Mouse (Mus musculus) C2C12 (cell line): ENCODE measurements at regions not wholly inside any gene's neighbourhood (a gene's known extent, or its start where the extent isn't known, plus 50 kb on each side); places are given as distances from the start of the nearest gene placed in this dataset.

ENCODE experiments used
- H3K27me3 ChIP-seq: one replicate; pipeline ENCODE4 v1.6.1; 2011; ENCODE audit not compliant: control insufficient read depth, insufficient read depth, insufficient read length
- H3K36me3 ChIP-seq: one replicate; pipeline ENCODE4 v1.6.1; 2011; ENCODE audit not compliant: control insufficient read depth, insufficient read depth
- H3K4me3 ChIP-seq: one replicate; pipeline ENCODE4 v1.5.1; 2011; ENCODE audit warnings: mild to moderate bottlenecking, control low read depth; ENCODE audit not compliant: poor library complexity, insufficient read depth, severe bottlenecking
- H3K79me2 ChIP-seq: one replicate; pipeline ENCODE4 v1.6.1; 2011; ENCODE audit not compliant: control insufficient read depth, insufficient read depth
- H3K79me3 ChIP-seq: one replicate; pipeline ENCODE4 v1.6.1; 2011; ENCODE audit warnings: low read depth, control low read depth
- H3ac ChIP-seq: one replicate; pipeline ENCODE3; 2011; ENCODE audit warnings: low read depth; ENCODE audit not compliant: control insufficient read depth, insufficient read length
- CEBPB ChIP-seq: IDR thresholded peaks from one replicate; pipeline ENCODE4 v1.6.1; 2011; ENCODE audit warnings: low read depth, mild to moderate bottlenecking, control low read depth, moderate library complexity
- CTCF ChIP-seq: IDR thresholded peaks from one replicate; pipeline ENCODE4 v1.5.1; 2011; ENCODE audit not compliant: control insufficient read depth, insufficient read depth, insufficient read length
- FOSL1 ChIP-seq: IDR thresholded peaks from one replicate; pipeline ENCODE4 v1.8.0; 2011; ENCODE audit warnings: mild to moderate bottlenecking, low read length; ENCODE audit not compliant: poor library complexity, insufficient read depth, severe bottlenecking
- MAX ChIP-seq: IDR thresholded peaks from one replicate; pipeline ENCODE4 v1.6.1; 2011; ENCODE audit warnings: mild to moderate bottlenecking, control low read depth
- MYOD1 ChIP-seq: IDR thresholded peaks from one replicate; pipeline ENCODE4 v1.6.1; 2011; ENCODE audit warnings: low read depth; ENCODE audit not compliant: control insufficient read depth, insufficient read length
- MYOG ChIP-seq: IDR thresholded peaks from one replicate; pipeline ENCODE4 v1.6.1; 2011; ENCODE audit not compliant: control insufficient read depth, insufficient read length; ENCODE audit errors: extremely low read depth
- USF1 ChIP-seq: IDR thresholded peaks from one replicate; pipeline ENCODE4 v1.6.1; 2011; ENCODE audit warnings: low read depth, mild to moderate bottlenecking, control low read depth, moderate library complexity

- Histone ChIP-seq H3ac (no peak overlapping the region), H3K27me3 (no peaks in the 10 kb centered on the region), H3K79me2 (no peaks in the 10 kb centered on the region), H3K36me3 (no peaks in the 10 kb centered on the region), H3K4me3 (no peak overlapping the region), H3K79me3 (no peaks in the 10 kb centered on the region)
- TF ChIP-seq MAX (no peak), FOSL1 (no peak), USF1 (no peak), CTCF (no peak), MYOG (no peak)
These were observed 569.0 kb downstream of the Lrriq3 start for GRCm38 (mm10) chr3:155662280-155662679.

- Histone ChIP-seq H3K36me3 (no peaks in the 10 kb centered on the region), H3K27me3 (no peaks in the 10 kb centered on the region), H3K4me3 (no peak overlapping the region), H3ac (no peak overlapping the region), H3K79me2 (no peaks in the 10 kb centered on the region), H3K79me3 (no peaks in the 10 kb centered on the region)
- TF ChIP-seq USF1, result no peak
- TF ChIP-seq FOSL1, result no peak
- TF ChIP-seq MYOD1, result no peak
- no peak for TF ChIP-seq CEBPB
These were observed 579.3 kb downstream of the Lrriq3 start for GRCm38 (mm10) chr3:155672558-155672957.

GRCm38 (mm10) chr3:155680200-155680599 lies 587.0 kb downstream of the Lrriq3 start:
- Histone ChIP-seq H3K4me3 (no peak overlapping the region), H3K79me3 (no peaks in the 10 kb centered on the region), H3K27me3 (no peaks in the 10 kb centered on the region), H3K36me3 (no peaks in the 10 kb centered on the region), H3K79me2 (no peaks in the 10 kb centered on the region), H3ac (no peak overlapping the region)
- TF ChIP-seq FOSL1 (no peak), USF1 (no peak), MYOD1 (no peak), MYOG (no peak), MAX (no peak), CEBPB (no peak), CTCF (no peak)

GRCm38 (mm10) chr3:155682921-155683813 lies 589.9 kb downstream of the Lrriq3 start:
- Histone ChIP-seq H3K4me3 (no peak overlapping the region), H3ac (no peak overlapping the region), H3K79me3 (no peaks in the 10 kb centered on the region), H3K36me3 (no peaks in the 10 kb centered on the region), H3K79me2 (no peaks in the 10 kb centered on the region), H3K27me3 (no peaks in the 10 kb centered on the region)
- no peak for TF ChIP-seq MYOG
- TF ChIP-seq FOSL1, result no peak
- TF ChIP-seq CEBPB, result no peak

GRCm38 (mm10) chr3:155688358-155688757 lies 595.1 kb downstream of the Lrriq3 start:
- Histone ChIP-seq H3K36me3 (no peaks in the 10 kb centered on the region), H3K79me3 (no peaks in the 10 kb centered on the region), H3K4me3 (no peak overlapping the region), H3ac (no peak overlapping the region), H3K79me2 (no peaks in the 10 kb centered on the region), H3K27me3 (no peaks in the 10 kb centered on the region)
- no peak for TF ChIP-seq MYOD1
- no peak for TF ChIP-seq CTCF
- TF ChIP-seq USF1, result no peak
- no peak for TF ChIP-seq MAX
- TF ChIP-seq FOSL1, result no peak
- TF ChIP-seq CEBPB, result no peak
- TF ChIP-seq MYOG, result no peak

- Histone ChIP-seq H3K79me3 (no peaks in the 10 kb centered on the region), H3K4me3 (no peak overlapping the region), H3K27me3 (no peaks in the 10 kb centered on the region), H3ac (no peak overlapping the region), H3K36me3 (no peaks in the 10 kb centered on the region), H3K79me2 (no peaks in the 10 kb centered on the region)
- no peak for TF ChIP-seq MYOD1
- TF ChIP-seq FOSL1, result no peak
- TF ChIP-seq MAX, result no peak
- TF ChIP-seq CEBPB, result no peak
- TF ChIP-seq CTCF, result no peak
- TF ChIP-seq MYOG, result no peak
- TF ChIP-seq USF1, result no peak
These were observed 629.8 kb downstream of the Lrriq3 start for GRCm38 (mm10) chr3:155723011-155723510.
